Mouse (Mus musculus) megakaryocyte, embryonic 14.5 days (primary cell): ENCODE measurements at regions not wholly inside any gene's neighbourhood (a gene's known extent, or its start where the extent isn't known, plus 50 kb on each side); places are given as distances from the start of the nearest gene placed in this dataset.

ENCODE experiments used
- FLI1 ChIP-seq: IDR thresholded peaks from 2 replicates; pipeline ENCODE4 v1.6.1; 2012; ENCODE audit warnings: low read length, inconsistent platforms, mixed read lengths
- GATA1 ChIP-seq: IDR thresholded peaks from 3 replicates; pipeline ENCODE4 v1.6.1; 2012; ENCODE audit warnings: mixed read lengths, low read length, inconsistent platforms, borderline replicate concordance

- TF ChIP-seq GATA1 (no peak), FLI1 (no peak)
Measured at GRCm38 (mm10) chr10:11729536-11729935, 386.3 kb downstream of the Epm2a start.
